Mouse (Mus musculus): ENCODE measurements around the gene Spef1.

GRCm38 (mm10) chr2:131205521-131206182 is 18.6 kb upstream of the Spef1 start:
- no peak for TF ChIP-seq POLR2A (IDR thresholded peaks at IDR 0.05; ENCODE audit: low read depth, low read length)
- no peak for TF ChIP-seq CTCF (IDR thresholded peaks at IDR 0.05; ENCODE audit: borderline replicate concordance, insufficient read depth, low read length)

Data from embryonic fibroblast, embryonic 13.5 days (primary cell).